Mouse (Mus musculus) ES-Bruce4 (cell line): ENCODE data around the gene Lrrc3b. TPM values are rescaled to one million over a fixed set of nuclear protein-coding genes. Genes with fewer than 3 reads are reported as not detected.

Experiments
- H3K27ac ChIP-seq: 2 replicates; pipeline ENCODE4 v1.5.1; 2012; ENCODE audit warnings: low read length, inconsistent platforms; ENCODE audit not compliant: insufficient read depth
- H3K27me3 ChIP-seq: 2 replicates; pipeline ENCODE4 v1.6.1; 2012; ENCODE audit warnings: mild to moderate bottlenecking, low read length, inconsistent platforms; ENCODE audit not compliant: control insufficient read depth, poor library complexity, insufficient read depth, severe bottlenecking
- H3K36me3 ChIP-seq: 2 replicates; pipeline ENCODE4 v1.6.1; 2012; ENCODE audit warnings: inconsistent platforms, mild to moderate bottlenecking, low read length, moderate library complexity; ENCODE audit not compliant: control insufficient read depth, poor library complexity, insufficient read depth, severe bottlenecking
- H3K4me1 ChIP-seq: one replicate; pipeline ENCODE4 v1.8.1; 2011; ENCODE audit warnings: low read length; ENCODE audit not compliant: control insufficient read depth, insufficient read depth
- H3K4me3 ChIP-seq: 2 replicates; pipeline ENCODE4 v1.5.1; 2011; ENCODE audit warnings: low read depth, mild to moderate bottlenecking, low read length
- H3K9ac ChIP-seq: 2 replicates; pipeline ENCODE4 v1.6.1; 2012; ENCODE audit warnings: low read depth, mild to moderate bottlenecking, inconsistent platforms; ENCODE audit not compliant: poor library complexity, severe bottlenecking
- H3K9me3 ChIP-seq: replicated peaks from 2 replicates; pipeline ENCODE4 v1.6.1; 2012; ENCODE audit warnings: mild to moderate bottlenecking, low read length, inconsistent platforms; ENCODE audit not compliant: control insufficient read depth, poor library complexity, insufficient read depth, severe bottlenecking
- CTCF ChIP-seq: IDR thresholded peaks from one replicate; pipeline ENCODE4 v1.8.1; 2011; ENCODE audit warnings: low read depth, low read length
- EP300 ChIP-seq: IDR thresholded peaks from 2 replicates; pipeline ENCODE4 v1.6.1; 2011; ENCODE audit warnings: low read depth, low read length; ENCODE audit not compliant: insufficient read depth
- POLR2A ChIP-seq: IDR thresholded peaks from one replicate; pipeline ENCODE4 v1.8.1; 2011; ENCODE audit warnings: low read length; ENCODE audit not compliant: insufficient read depth
- polyA plus RNA-seq: library from polyadenylated mRNA; stranded (reverse); fragments of >200 nt; gene quantifications from 2 replicates; pipeline ENCODE4 v1.2.4, GENCODE M21; 2011; ENCODE audit warnings: low read depth; ENCODE audit not compliant: missing spikeins, insufficient read depth, insufficient read length

Gene Lrrc3b
- polyA plus RNA-seq, 1 experiment, result 0.42 TPM

- no peak overlapping the region for H3K9ac ChIP-seq
- H3K4me3 ChIP-seq, result no peak overlapping the region
- H3K27me3 ChIP-seq, result no peaks in the 10 kb centered on the region
- no peak for TF ChIP-seq POLR2A
- TF ChIP-seq CTCF, result no peak
- TF ChIP-seq EP300, result no peak
- no peaks in the 10 kb centered on the region for H3K36me3 ChIP-seq
- no peaks in the 10 kb centered on the region for H3K4me1 ChIP-seq
- H3K27ac ChIP-seq, result no peak overlapping the region
- H3K9me3 ChIP-seq, result no peaks in the 10 kb centered on the region
Measured at GRCm38 (mm10) chr14:15359893-15360292, 78.9 kb downstream of the Lrrc3b start.

- no peak for TF ChIP-seq POLR2A
- TF ChIP-seq EP300, result no peak
- TF ChIP-seq CTCF, result no peak
- H3K9ac ChIP-seq, result no peak overlapping the region
- no peak overlapping the region for H3K27ac ChIP-seq
- no peaks in the 10 kb centered on the region for H3K4me1 ChIP-seq
- H3K36me3 ChIP-seq, result no peaks in the 10 kb centered on the region
- H3K4me3 ChIP-seq, result no peak overlapping the region
- no peaks in the 10 kb centered on the region for H3K9me3 ChIP-seq
- H3K27me3 ChIP-seq, result no peaks in the 10 kb centered on the region
Measured at GRCm38 (mm10) chr14:15359134-15359533, 79.7 kb downstream of the Lrrc3b start.

- no peak overlapping the region for H3K27ac ChIP-seq
- 0 out of 2 replicates have a peak, but pooled peaks cover 3% of the 10 kb centered on the region for H3K9me3 ChIP-seq
- H3K36me3 ChIP-seq, result no peaks in the 10 kb centered on the region
- no peak overlapping the region for H3K4me3 ChIP-seq
- peak; percentile 46 for TF ChIP-seq CTCF
- no peak for TF ChIP-seq POLR2A
- H3K4me1 ChIP-seq, result no peaks in the 10 kb centered on the region
- no peak overlapping the region for H3K9ac ChIP-seq
- H3K27me3 ChIP-seq, result no peaks in the 10 kb centered on the region
Measured at GRCm38 (mm10) chr14:15355512-15355911, 83.3 kb downstream of the Lrrc3b start.

- no peak overlapping the region for H3K4me3 ChIP-seq
Measured at GRCm38 (mm10) chr14:15354299-15354698, 84.5 kb downstream of the Lrrc3b start.

GRCm38 (mm10) chr14:15333130-15333529, 105.7 kb downstream of the Lrrc3b start:
- Histone ChIP-seq H3K27me3 (no peaks in the 10 kb centered on the region), H3K4me1 (no peaks in the 10 kb centered on the region), H3K4me3 (no peak overlapping the region), H3K9ac (no peak overlapping the region), H3K36me3 (no peaks in the 10 kb centered on the region), H3K9me3 (no peaks in the 10 kb centered on the region), H3K27ac (no peak overlapping the region)
- no peak for TF ChIP-seq POLR2A
- no peak for TF ChIP-seq CTCF
- TF ChIP-seq EP300, result no peak

More at GRCm38 (mm10) chr14:15354299-15354698, 84.5 kb downstream of the Lrrc3b start:
- no peak for TF ChIP-seq POLR2A
- H3K27ac ChIP-seq, result no peak overlapping the region
- 0 out of 2 replicates have a peak, but pooled peaks cover 3% of the 10 kb centered on the region for H3K9me3 ChIP-seq
- no peaks in the 10 kb centered on the region for H3K27me3 ChIP-seq
- H3K4me1 ChIP-seq, result no peaks in the 10 kb centered on the region
- H3K9ac ChIP-seq, result no peak overlapping the region
- H3K36me3 ChIP-seq, result no peaks in the 10 kb centered on the region

GRCm38 (mm10) chr14:15331370-15331769, 107.4 kb downstream of the Lrrc3b start:
- Histone ChIP-seq H3K27me3 (no peaks in the 10 kb centered on the region), H3K9ac (no peak overlapping the region), H3K4me3 (no peak overlapping the region), H3K27ac (no peak overlapping the region), H3K36me3 (no peaks in the 10 kb centered on the region), H3K4me1 (no peaks in the 10 kb centered on the region), H3K9me3 (no peaks in the 10 kb centered on the region)
- TF ChIP-seq EP300, result no peak
- TF ChIP-seq POLR2A, result no peak
- TF ChIP-seq CTCF, result no peak
